Mouse (Mus musculus) ES-Bruce4 (cell line): ENCODE results near the gene AU018091.
A peak's percentile ranks its signal among the peaks of the same experiment; 100 is the strongest.

Experiments
- CTCF ChIP-seq: IDR thresholded peaks from one replicate; pipeline ENCODE4 v1.8.1; 2011; ENCODE audit warnings: low read depth, low read length
- EP300 ChIP-seq: IDR thresholded peaks from 2 replicates; pipeline ENCODE4 v1.6.1; 2011; ENCODE audit warnings: low read depth, low read length; ENCODE audit not compliant: insufficient read depth

DNA sequence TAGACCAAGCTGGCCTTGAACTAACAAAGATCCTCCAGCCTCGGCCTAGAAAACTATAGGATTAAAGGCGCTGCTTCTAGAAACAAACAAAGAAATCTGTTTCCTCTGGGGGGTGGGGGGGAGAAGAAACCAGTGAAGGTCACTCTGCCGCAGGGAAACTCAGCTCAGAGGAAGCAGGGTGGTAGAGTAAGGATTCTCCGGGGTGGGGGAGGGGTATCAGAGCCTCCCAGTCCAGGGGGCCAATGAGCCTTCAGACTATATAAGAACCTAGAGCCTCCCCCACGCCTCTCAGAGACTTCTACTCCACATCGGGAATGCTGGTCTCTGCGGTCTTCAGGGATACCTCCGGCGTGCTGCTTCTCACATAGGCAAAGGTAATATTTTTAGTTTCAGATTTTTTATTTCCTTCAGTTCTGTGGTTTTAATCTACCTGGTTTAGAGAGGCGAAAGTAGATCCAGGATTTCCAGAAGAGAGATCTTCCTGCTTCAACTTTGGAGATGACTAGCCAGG is 48.6 kb upstream of the AU018091 start:
- TF ChIP-seq EP300, result peak; percentile 99
- no peak for TF ChIP-seq CTCF
